Mouse (Mus musculus): ENCODE measurements around the gene Cbr2.

Gene Cbr2

GRCm38 (mm10) chr11:120711980-120712604 lies 19.8 kb downstream of the Cbr2 start:
- peak; percentile 6 to 12 for DNase-seq (ENCODE audit: low spot score in 2 of 2)

- DNase-seq (ENCODE audit: low spot score in 2 of 2), result no peak
Measured at GRCm38 (mm10) chr11:120710672-120711071, 21.2 kb downstream of the Cbr2 start.

- DNase-seq (ENCODE audit: low spot score in 2 of 2), result peak in 1 of 2 experiments; percentile 4
Measured at GRCm38 (mm10) chr11:120709551-120709950, 22.4 kb downstream of the Cbr2 start.

GRCm38 (mm10) chr11:120707969-120708368 lies 23.9 kb downstream of the Cbr2 start:
- no peak for DNase-seq (ENCODE audit: low spot score in 2 of 2)

- DNase-seq (ENCODE audit: low spot score in 2 of 2), result peak in 1 of 2 experiments; percentile 3
Measured at GRCm38 (mm10) chr11:120707225-120707624, 24.7 kb downstream of the Cbr2 start.

GRCm38 (mm10) chr11:120706120-120706519 lies 25.8 kb downstream of the Cbr2 start:
- DNase-seq (ENCODE audit: low spot score in 2 of 2), result no peak

- DNase-seq (ENCODE audit: low spot score in 2 of 2), result peak in 1 of 2 experiments; percentile 4
Measured at GRCm38 (mm10) chr11:120704486-120705325, 27.2 kb downstream of the Cbr2 start.

- DNase-seq (ENCODE audit: low spot score in 2 of 2), result peak in 1 of 2 experiments; percentile 5
Measured at GRCm38 (mm10) chr11:120703696-120704454, 28.0 kb downstream of the Cbr2 start.

- DNase-seq (ENCODE audit: low spot score in 2 of 2), result no peak
Measured at GRCm38 (mm10) chr11:120697741-120698140, 34.2 kb downstream of the Cbr2 start.

- DNase-seq (ENCODE audit: low spot score in 2 of 2), result no peak
Measured at GRCm38 (mm10) chr11:120696568-120696967, 35.3 kb downstream of the Cbr2 start.

- DNase-seq (ENCODE audit: low spot score in 2 of 2), result no peak
Measured at GRCm38 (mm10) chr11:120695641-120696040, 36.3 kb downstream of the Cbr2 start.

GRCm38 (mm10) chr11:120695184-120695583 lies 36.7 kb downstream of the Cbr2 start:
- no peak for DNase-seq (ENCODE audit: low spot score in 2 of 2)

GRCm38 (mm10) chr11:120693461-120693860 lies 38.5 kb downstream of the Cbr2 start:
- DNase-seq (ENCODE audit: low spot score in 2 of 2), result no peak

GRCm38 (mm10) chr11:120692471-120693011 lies 39.4 kb downstream of the Cbr2 start:
- no peak for DNase-seq (ENCODE audit: low spot score in 2 of 2)

GRCm38 (mm10) chr11:120689365-120689764 lies 42.5 kb downstream of the Cbr2 start:
- no peak for DNase-seq (ENCODE audit: low spot score in 2 of 2)

GRCm38 (mm10) chr11:120686650-120687272 lies 45.2 kb downstream of the Cbr2 start:
- DNase-seq (ENCODE audit: low spot score in 2 of 2), result no peak

GRCm38 (mm10) chr11:120684660-120685059 lies 47.3 kb downstream of the Cbr2 start:
- no peak for DNase-seq (ENCODE audit: low spot score in 2 of 2)

GRCm38 (mm10) chr11:120684086-120684485 lies 47.8 kb downstream of the Cbr2 start:
- no peak for DNase-seq (ENCODE audit: low spot score in 2 of 2)

GRCm38 (mm10) chr11:120683536-120683935 lies 48.4 kb downstream of the Cbr2 start:
- DNase-seq (ENCODE audit: low spot score in 2 of 2), result no peak

- no peak for DNase-seq (ENCODE audit: low spot score in 2 of 2)
Measured at GRCm38 (mm10) chr11:120682683-120683082, 49.2 kb downstream of the Cbr2 start.

GRCm38 (mm10) chr11:120679909-120680308 lies 52.0 kb downstream of the Cbr2 start:
- DNase-seq (ENCODE audit: low spot score in 2 of 2), result no peak
